In the genomic region with DNA sequence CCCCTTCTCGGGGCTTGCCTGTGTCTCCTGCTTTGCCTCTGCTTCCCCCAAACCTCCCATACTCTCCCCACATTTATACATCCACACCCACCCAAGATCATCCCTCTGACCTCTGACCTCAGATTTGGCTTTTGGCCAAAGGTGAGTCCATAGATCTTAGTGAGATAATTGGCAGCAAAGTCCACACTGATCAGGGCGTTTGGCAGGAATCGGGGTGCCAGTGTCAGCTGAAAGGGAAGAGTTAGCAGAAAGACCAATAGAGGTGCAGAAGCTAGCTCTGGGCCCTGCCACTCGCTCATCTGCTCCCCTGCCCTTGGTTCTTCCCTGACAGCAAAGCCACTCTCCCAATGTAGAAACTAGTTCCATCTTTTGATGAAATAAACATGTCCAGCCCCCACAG, we compare ENCODE assay signal across 26 mouse cellular contexts. TPM values are rescaled to one million over a fixed set of nuclear protein-coding genes. Genes with fewer than 3 reads are reported as not detected.
"Had no signal": no experiment of that assay in that cellular context is flagged by ENCODE, and none has a peak within 500 bp of the region (broad histone marks: within the 10 kb centered on the region; RNA-seq: fewer than 3 reads in every experiment).

No protein-coding gene starts in this region.

- H3K4me3 ChIP-seq: forebrain, embryonic 15.5 days; heart, adult 2 months; heart, embryonic 13.5 days; heart, embryonic 15.5 days; hindbrain, embryonic 10.5 days; hindbrain, embryonic 12.5 days; intestine, embryonic 15.5 days; kidney, embryonic 15.5 days; layer of hippocampus, adult 2 months; left cerebral cortex, adult 2 months; limb, embryonic 10.5 days; limb, embryonic 12.5 days had no signal

- H3K4me2 ChIP-seq: forebrain, embryonic 15.5 days; heart, embryonic 11.5 days; heart, embryonic 13.5 days; heart, embryonic 15.5 days; hindbrain, embryonic 12.5 days; hindbrain, embryonic 14.5 days; intestine, embryonic 15.5 days; kidney, embryonic 15.5 days; limb, embryonic 12.5 days; liver, embryonic 11.5 days had no signal

- H3K9me3 ChIP-seq: forebrain, embryonic 15.5 days; heart, embryonic 15.5 days; hindbrain, embryonic 10.5 days; hindbrain, embryonic 12.5 days; intestine, embryonic 15.5 days; kidney, embryonic 15.5 days; limb, embryonic 10.5 days; limb, embryonic 12.5 days had no signal

- H3K9ac ChIP-seq: forebrain, embryonic 15.5 days; forebrain, postnatal 0 days; heart, embryonic 13.5 days; heart, embryonic 15.5 days; hindbrain, embryonic 12.5 days; hindbrain, embryonic 14.5 days; intestine, embryonic 15.5 days; kidney, embryonic 15.5 days; limb, embryonic 12.5 days; liver, embryonic 14.5 days had no signal

- H3K27ac ChIP-seq: forebrain, embryonic 15.5 days; heart, adult 2 months; heart, embryonic 13.5 days; heart, embryonic 15.5 days; hindbrain, embryonic 10.5 days; hindbrain, embryonic 12.5 days; hindbrain, embryonic 14.5 days; intestine, embryonic 15.5 days; kidney, embryonic 15.5 days; layer of hippocampus, adult 2 months; left cerebral cortex, adult 2 months; limb, embryonic 10.5 days; limb, embryonic 12.5 days; liver, embryonic 14.5 days had no signal

- ATAC-seq: forebrain, embryonic 15.5 days; forebrain, postnatal 0 days; hindbrain, embryonic 16.5 days; inflammation-experienced regulatory T-cells, adult 6 months; intestine, embryonic 15.5 days; intestine, postnatal 0 days had no signal

- H3K36me3 ChIP-seq: forebrain, embryonic 15.5 days; heart, embryonic 13.5 days; heart, embryonic 15.5 days; hindbrain, embryonic 10.5 days; hindbrain, embryonic 12.5 days; intestine, embryonic 15.5 days; kidney, embryonic 15.5 days; limb, embryonic 10.5 days; limb, embryonic 12.5 days had no signal

- H3K27me3 ChIP-seq: forebrain, embryonic 15.5 days; intestine, embryonic 15.5 days; kidney, embryonic 15.5 days had no signal

- DNase-seq: forebrain, postnatal 0 days; gastrocnemius, postnatal 14 days; gastrocnemius, postnatal 36 days; heart, adult 11 months; heart, adult 2 months; heart, postnatal 4 days; kidney, postnatal 4 days had no signal

RNA-seq across cellular contexts. Expression of a gene that starts 55.1 kb away (rescaled TPM):
- polyA plus RNA-seq: heart, embryonic 11.5 days; heart, embryonic 13.5 days; hindbrain, embryonic 10.5 days; hindbrain, embryonic 12.5 days; inflammation-experienced regulatory T-cells, adult 6 months; kidney, embryonic 15.5 days; limb, embryonic 10.5 days; limb, embryonic 12.5 days; liver, embryonic 11.5 days; liver, embryonic 16.5 days had no signal
